Mouse (Mus musculus): ENCODE data around the gene Mov10. TPM values are rescaled to one million over a fixed set of nuclear protein-coding genes. Genes with fewer than 3 reads are reported as not detected.
"Not testable (repeated sequence)": the region's sequence is repeated elsewhere in the genome, so short reads cannot be mapped to it uniquely, and the experiment has no call there.

Mov10 gene
- total RNA-seq, 2 experiments from 2014 or later: 8.9 to 12.1 TPM

GRCm38 (mm10) chr3:104788075-104788474, 30.3 kb downstream of the Mov10 start, which contains the start of gene Rhoc:
TSS of gene Rhoc (plus strand) at chr3:104788375.
- DNase-seq (ENCODE audit: low spot score in 2 of 2): no peak
- intact Hi-C loops (cut with DNase I): no loop called here

GRCm38 (mm10) chr3:104785284-104785683, 33.1 kb downstream of the Mov10 start:
- DNase-seq (ENCODE audit: low spot score in 2 of 2): no peak
- intact Hi-C loops (cut with DNase I): no loop called here

- DNase-seq (ENCODE audit: low spot score in 2 of 2): no peak
- intact Hi-C loops (cut with DNase I): loop anchor here (5.0 kb wide), 1 partner anchor 278 kb away; no protein-coding TSS in a partner anchor
Measured at GRCm38 (mm10) chr3:104783971-104784500, 34.3 kb downstream of the Mov10 start.

DNA sequence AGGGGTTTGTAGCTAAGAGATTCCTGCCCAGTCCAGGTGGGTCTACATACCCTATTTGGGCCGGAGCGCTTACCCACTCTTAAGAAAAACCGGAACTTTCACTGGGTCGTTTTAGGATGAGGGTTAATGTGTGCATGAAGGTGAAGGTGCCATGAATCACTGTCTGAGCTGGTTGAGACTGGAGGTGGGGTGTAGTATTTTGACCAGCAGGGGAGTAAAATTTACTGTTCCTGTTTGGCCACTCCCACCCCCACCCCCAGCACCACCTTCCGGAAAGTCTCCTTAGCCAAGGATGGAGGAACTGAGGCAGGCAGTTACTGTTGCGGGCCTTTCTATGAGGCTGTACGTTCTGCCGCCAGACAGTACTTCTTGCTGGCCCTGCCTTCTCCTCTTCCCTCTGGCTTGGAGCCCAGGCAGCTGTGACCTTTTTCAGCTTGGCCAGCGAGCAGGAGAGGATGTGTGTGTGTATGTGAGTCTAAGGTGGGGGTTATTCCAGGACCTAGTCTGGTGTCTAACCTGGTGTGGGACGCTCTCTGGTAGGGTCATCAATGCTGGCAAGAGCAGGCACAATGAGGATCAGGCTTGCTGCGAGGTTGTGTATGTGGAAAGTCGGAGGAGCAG, 36.2 kb downstream of the Mov10 start:
- DNase-seq (ENCODE audit: low spot score in 2 of 2): no peak
- intact Hi-C loops (cut with DNase I): loop anchor here (5.0 kb wide), 1 partner anchor 280 kb away; no protein-coding TSS in a partner anchor

DNA sequence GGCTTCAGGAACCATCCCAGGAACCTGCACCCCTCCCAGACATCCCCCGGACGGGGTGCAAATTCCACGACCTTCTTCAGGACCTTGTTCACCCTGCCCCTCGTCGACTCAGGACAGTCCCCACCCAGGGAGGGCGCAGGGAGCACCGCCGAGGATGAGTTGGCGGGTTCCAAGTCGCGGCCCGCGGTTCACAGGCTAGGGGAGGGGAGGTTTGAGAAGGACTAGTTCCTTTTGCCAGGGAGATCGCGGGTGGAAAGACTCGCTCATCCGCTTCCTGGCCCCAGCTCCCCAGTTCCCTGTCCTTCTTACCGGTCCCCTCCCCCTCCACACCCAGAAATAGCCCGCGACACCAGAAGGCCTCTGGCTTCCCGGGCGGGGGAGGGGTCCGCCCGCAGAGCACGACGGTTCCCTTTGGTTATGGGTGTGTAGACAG, 36.9 kb downstream of the Mov10 start, which contains the start of gene Fam19a3:
TSS of gene Fam19a3 (minus strand) at position 370 of the 433 bp plus-strand sequence.
- DNase-seq (ENCODE audit: low spot score in 2 of 2): no peak
- intact Hi-C loops (cut with DNase I): loop anchor here (2.0 to 5.0 kb wide), 2 partner anchors 67 to 281 kb away; no protein-coding TSS in a partner anchor

DNA sequence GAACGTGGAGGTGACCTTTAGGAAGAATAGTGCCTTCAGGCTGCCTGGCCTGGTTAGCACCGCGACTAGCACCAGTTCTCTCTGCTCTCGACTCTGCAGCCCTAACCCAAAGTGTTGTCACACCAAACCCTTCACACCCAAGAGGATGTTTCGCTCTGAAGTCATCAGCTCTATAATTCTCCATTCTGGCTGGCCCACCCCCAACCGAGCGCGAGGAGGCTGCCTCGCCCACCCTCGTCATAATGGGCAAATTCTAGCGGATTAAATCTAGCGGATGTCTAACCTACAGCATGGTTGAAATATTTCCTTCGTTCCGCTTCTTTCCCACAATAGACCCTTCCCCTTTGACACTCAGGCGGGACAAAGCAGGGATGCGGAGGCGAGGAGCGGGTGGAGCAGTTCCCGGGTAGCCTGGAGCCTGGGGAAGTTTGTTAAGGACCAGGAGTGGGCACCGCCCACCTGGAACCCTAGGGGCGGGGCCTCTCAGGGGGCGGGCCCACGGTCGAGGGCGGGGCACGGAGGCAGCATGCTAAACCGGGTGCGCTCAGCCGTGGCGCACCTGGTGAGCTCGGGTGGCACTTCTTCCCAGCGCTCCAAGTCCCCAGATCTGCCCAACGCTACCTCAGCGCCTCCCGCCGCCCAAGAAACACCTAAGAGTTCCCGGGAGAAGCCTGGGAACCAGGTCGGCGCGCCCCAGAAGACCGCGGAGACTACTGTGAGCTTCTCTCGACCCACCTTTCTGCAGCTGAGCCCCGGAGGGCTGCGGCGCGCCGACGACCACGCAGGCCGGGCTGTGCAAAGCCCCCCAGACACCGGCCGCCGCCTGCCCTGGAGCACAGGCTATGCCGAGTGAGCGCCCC, 37.6 kb downstream of the Mov10 start, which contains the start of gene Ppm1j:
TSS of gene Ppm1j (plus strand) at position 496 of the 860 bp plus-strand sequence.
- peak in 1 of 2 experiments; percentile 19 for DNase-seq (ENCODE audit: low spot score in 2 of 2)
- intact Hi-C loops (cut with DNase I): loop anchor here (2.0 to 5.0 kb wide), 2 partner anchors 66 to 282 kb away; no protein-coding TSS in a partner anchor

DNA sequence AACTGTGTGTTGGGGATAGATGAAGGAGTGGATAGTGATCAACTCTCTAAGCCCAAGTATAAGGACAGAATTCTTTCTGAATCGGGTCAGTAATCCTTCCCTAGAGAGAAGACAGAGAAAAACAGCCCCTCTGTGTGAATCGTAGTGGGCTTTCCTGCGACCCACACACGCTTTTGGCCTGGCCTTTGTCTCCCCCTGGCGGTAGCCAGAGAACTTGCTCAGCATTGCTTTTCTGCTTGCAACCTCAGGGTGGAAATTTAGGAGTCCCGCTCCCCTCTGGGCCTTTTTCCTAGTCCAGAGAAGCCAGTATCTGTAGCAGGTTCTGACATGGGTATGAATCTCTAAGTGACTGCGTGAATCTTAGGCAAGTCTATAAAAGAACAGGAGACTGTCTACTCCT, 38.4 kb downstream of the Mov10 start:
- intact Hi-C loops (cut with DNase I): loop anchor here (2.0 to 5.0 kb wide), 2 partner anchors 65 to 282 kb away; no protein-coding TSS in a partner anchor
- peak in 1 of 2 experiments; percentile 36 for DNase-seq (ENCODE audit: low spot score in 2 of 2)

DNA sequence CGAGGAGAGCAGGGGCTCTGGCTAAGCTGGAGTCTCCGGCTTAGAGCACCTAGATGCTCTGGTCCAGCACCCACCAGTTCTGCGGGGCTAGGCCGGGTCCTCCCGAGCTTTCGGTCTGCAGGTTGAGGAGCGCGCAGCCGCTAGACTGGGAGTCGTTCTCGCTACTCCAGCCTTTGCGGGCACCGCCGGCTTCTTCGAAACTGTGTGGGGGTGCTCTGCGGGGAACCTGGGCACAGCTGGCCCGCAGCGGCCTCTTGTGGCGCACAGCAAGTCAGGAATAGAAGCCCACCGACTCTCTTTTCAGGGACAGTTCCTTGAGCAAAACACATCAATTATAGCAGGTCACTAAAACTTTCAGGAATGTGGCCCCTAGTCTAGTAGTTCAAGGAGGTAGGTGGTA, 41.0 kb downstream of the Mov10 start:
- intact Hi-C loops (cut with DNase I): no loop called here

DNA sequence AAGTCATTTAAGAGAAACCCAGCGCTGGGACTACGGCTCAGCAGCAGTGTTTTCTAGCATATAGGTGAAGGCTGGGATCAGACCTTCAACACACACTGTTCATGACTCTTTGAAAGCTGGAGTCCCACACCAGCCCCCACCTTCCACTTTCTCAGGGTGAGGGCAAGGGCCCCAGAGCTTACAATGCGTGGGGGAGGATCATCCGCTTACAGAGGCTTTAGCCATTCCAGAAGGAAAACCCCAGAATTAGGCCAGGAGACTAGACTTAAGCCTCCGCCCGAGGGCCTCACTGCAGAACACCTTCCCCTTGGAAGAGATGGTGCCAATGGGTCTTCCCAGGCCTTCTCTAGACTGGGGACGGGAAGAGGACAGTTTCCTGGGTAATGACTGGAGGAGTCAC, 45.1 kb downstream of the Mov10 start:
- DNase-seq (ENCODE audit: low spot score in 2 of 2): no peak
- intact Hi-C loops (cut with DNase I): no loop called here

More for the DNA sequence above, 41.0 kb downstream of the Mov10 start:
- peak in 1 of 2 experiments; percentile 34 for DNase-seq (ENCODE audit: low spot score in 2 of 2)

DNA sequence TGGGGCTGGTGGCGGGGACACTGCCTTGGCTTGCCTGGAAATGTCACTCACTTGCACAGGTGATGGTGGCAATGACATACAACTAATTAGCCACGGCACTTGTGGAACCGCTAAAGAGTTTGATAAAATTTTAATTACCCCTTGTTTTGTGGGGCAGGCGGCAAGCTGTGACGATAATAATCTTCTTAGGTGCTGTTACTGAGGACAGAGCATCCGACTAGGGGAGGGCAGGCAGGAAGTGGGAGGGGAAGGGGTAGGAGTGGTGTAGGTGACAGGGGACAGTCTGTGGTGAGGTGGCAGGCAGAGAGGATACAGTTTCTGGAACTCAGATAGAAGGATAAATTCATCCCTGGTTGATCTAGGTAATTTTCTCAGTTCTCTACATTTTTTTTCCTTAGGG, 46.9 kb downstream of the Mov10 start:
- intact Hi-C loops (cut with DNase I): no loop called here
- no peak for DNase-seq (ENCODE audit: low spot score in 2 of 2)

- intact Hi-C loops (cut with DNase I): no loop called here
- no peak for DNase-seq (ENCODE audit: low spot score in 2 of 2)
Measured at GRCm38 (mm10) chr3:104770918-104771317, 47.4 kb downstream of the Mov10 start.

DNA sequence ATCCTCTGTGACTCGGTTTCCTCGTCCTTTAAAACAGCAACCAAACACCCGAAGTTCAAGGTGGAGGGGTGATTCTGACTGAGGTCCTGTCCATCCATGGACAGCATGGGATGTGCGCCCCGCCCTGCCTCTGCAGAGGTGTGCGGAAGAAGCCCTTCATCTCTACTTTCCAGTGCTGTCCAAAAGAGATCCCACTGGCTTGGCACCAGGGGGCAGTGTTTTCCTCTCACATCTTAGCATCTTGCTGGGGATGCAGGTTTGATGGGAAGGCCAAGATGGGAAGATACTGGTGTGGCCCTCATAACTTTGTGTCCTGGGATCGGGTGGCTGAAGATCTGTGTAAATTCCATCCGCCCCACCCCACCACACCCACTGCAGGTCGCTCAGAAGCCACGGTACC, 48.3 kb downstream of the Mov10 start:
- peak in 1 of 2 experiments; percentile 28 for DNase-seq (ENCODE audit: low spot score in 2 of 2)
- intact Hi-C loops (cut with DNase I): no loop called here

DNA sequence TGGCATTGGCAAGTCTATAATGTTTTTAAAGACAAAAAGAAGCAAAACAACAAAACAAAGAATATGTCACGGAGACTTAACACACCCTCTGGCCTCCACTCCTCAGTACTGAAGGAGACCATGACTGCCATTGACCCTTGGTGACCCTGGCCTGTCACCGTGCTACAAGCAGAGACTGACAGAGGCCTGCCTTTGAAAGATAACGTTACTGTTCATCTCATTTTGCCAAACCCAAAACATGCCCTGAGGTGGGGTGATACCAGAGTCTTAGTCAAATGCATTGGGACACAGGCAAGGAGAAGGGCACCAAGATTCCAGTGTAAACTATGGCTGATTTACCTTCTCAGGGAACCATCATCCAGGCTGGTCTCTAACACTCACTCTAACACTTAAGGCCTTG, 49.2 kb downstream of the Mov10 start:
- intact Hi-C loops (cut with DNase I): no loop called here
- no peak for DNase-seq (ENCODE audit: low spot score in 2 of 2)

GRCm38 (mm10) chr3:104767716-104768115, 50.6 kb downstream of the Mov10 start:
- intact Hi-C loops (cut with DNase I): no loop called here
- no peak for DNase-seq (ENCODE audit: low spot score in 2 of 2)

- DNase-seq (ENCODE audit: low spot score in 2 of 2): no peak
- intact Hi-C loops (cut with DNase I): no loop called here
Measured at GRCm38 (mm10) chr3:104767141-104767540, 51.2 kb downstream of the Mov10 start.

DNA sequence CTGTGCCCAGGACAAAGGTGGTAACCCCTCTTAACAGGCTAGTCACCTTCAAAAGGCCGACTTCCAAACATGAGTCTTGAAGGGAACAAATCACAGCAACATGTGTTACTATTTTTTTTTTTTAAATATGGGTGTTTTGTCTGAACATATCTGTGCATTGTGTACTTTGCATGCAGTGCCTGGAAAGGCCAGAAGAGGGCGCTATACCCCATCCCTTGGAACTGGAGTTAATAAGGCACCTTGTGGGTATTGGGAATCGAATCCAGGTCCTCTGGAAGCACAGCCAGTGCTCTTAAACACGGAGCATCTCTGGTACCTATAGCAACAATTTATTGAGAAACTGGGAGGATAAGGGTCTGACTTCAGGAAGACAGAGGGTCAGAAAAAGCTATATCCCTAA, 53.3 kb downstream of the Mov10 start:
- intact Hi-C loops (cut with DNase I): no loop called here
- DNase-seq (ENCODE audit: low spot score in 2 of 2): no peak

- intact Hi-C loops (cut with DNase I); DNase-seq (ENCODE audit: low spot score in 2 of 2): not testable (repeated sequence)
Measured at GRCm38 (mm10) chr3:104762103-104762863, 56.1 kb downstream of the Mov10 start.

GRCm38 (mm10) chr3:104758869-104759268, 59.5 kb downstream of the Mov10 start:
- no peak for DNase-seq (ENCODE audit: low spot score in 2 of 2)
- intact Hi-C loops (cut with DNase I): no loop called here

DNA sequence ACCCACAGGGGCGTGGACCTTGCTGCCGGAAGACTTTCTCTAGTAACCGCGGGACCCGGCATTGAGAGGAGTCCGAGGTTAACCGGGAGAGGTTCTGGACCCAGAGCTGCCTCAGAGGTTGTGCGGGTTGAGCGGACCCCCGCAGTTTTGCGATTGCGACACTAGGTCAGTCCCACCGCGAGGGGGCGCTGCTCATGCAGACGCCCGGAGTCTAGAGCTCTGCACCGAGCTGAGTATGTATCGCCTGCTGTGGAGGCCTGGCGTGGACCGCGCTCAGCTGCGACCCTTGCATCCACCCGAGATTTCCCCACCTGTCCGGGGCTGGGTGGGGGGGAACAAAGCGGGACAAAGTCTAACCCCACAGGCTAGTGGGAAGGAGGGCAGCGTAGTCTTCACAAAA, 60.0 kb downstream of the Mov10 start:
- DNase-seq (ENCODE audit: low spot score in 2 of 2): peak; percentile 60 to 68
- intact Hi-C loops (cut with DNase I): no loop called here
